Mouse (Mus musculus) testis, adult 2 months (tissue): ENCODE data around the gene Ttll12. TPM values are rescaled to one million over a fixed set of nuclear protein-coding genes. Genes with fewer than 3 reads are reported as not detected.

Experiments used
- H3K27ac ChIP-seq: fragments of 200-500 bp; 2 replicates; pipeline ENCODE4 v1.5.1; 2012; ENCODE audit warnings: low read depth, low read length; ENCODE audit not compliant: control insufficient read depth, insufficient read depth
- H3K27me3 ChIP-seq: fragments of 200-500 bp; 2 replicates; pipeline ENCODE4 v1.6.1; 2012; ENCODE audit warnings: mild to moderate bottlenecking, low read length, moderate library complexity; ENCODE audit not compliant: control insufficient read depth, insufficient read depth
- H3K36me3 ChIP-seq: fragments of 200-500 bp; 2 replicates; pipeline ENCODE4 v1.6.1; 2012; ENCODE audit warnings: mild to moderate bottlenecking, low read length; ENCODE audit not compliant: control insufficient read depth, insufficient read depth
- H3K4me1 ChIP-seq: fragments of 200-500 bp; 2 replicates; pipeline ENCODE4 v1.6.1; 2012; ENCODE audit warnings: low read length; ENCODE audit not compliant: control insufficient read depth, insufficient read depth
- H3K4me3 ChIP-seq: fragments of 200-500 bp; 2 replicates; pipeline ENCODE4 v1.5.1; 2012; ENCODE audit warnings: low read depth, mild to moderate bottlenecking, low read length, moderate library complexity, mixed read lengths; ENCODE audit not compliant: control insufficient read depth
- CTCF ChIP-seq: fragments of 200-500 bp; IDR thresholded peaks from 2 replicates; pipeline ENCODE4 v1.5.1; 2012; ENCODE audit warnings: low read depth, mild to moderate bottlenecking, inconsistent platforms, low read length, moderate library complexity; ENCODE audit not compliant: control insufficient read depth, insufficient read depth, insufficient replicate concordance
- POLR2A ChIP-seq: fragments of 200-500 bp; IDR thresholded peaks from 2 replicates; pipeline ENCODE4 v1.6.1; 2012; ENCODE audit warnings: low read depth, mild to moderate bottlenecking, inconsistent platforms, low read length, moderate library complexity; ENCODE audit not compliant: control insufficient read depth
- polyA plus RNA-seq: library from polyadenylated mRNA; depleted of rRNA; stranded (reverse); fragments of >200 nt; gene quantifications from 2 replicates; pipeline ENCODE4 v1.2.3, GENCODE M21; 2012

Ttll12 gene
- polyA plus RNA-seq, 1 experiment: 10.5 TPM

GRCm38 (mm10) chr15:83562626-83563270 lies 32.2 kb downstream of the Ttll12 start:
- Histone ChIP-seq H3K27me3 (no peaks in the 10 kb centered on the region), H3K4me1 (peaks cover 8% of the 10 kb centered on the region), H3K27ac (no peak overlapping the region), H3K36me3 (no peaks in the 10 kb centered on the region), H3K4me3 (no peak overlapping the region)
- no peak for TF ChIP-seq CTCF
- no peak for TF ChIP-seq POLR2A

- H3K27ac ChIP-seq: no peak overlapping the region
Measured at GRCm38 (mm10) chr15:83560941-83561477, 33.9 kb downstream of the Ttll12 start.

GRCm38 (mm10) chr15:83555161-83555974 lies 39.6 kb downstream of the Ttll12 start:
- TF ChIP-seq POLR2A (peak; percentile 98), CTCF (no peak)
- Histone ChIP-seq H3K27me3 (no peaks in the 10 kb centered on the region), H3K4me1 (peaks cover 10% of the 10 kb centered on the region), H3K4me3 (peak overlapping the region; percentile 92), H3K36me3 (0 out of 2 replicates have a peak, but pooled peaks cover 1% of the 10 kb centered on the region), H3K27ac (peak overlapping the region; percentile 86)

More at GRCm38 (mm10) chr15:83560941-83561477, 33.9 kb downstream of the Ttll12 start:
- no peaks in the 10 kb centered on the region for H3K36me3 ChIP-seq
- H3K27me3 ChIP-seq: no peaks in the 10 kb centered on the region
- peaks cover 12% of the 10 kb centered on the region for H3K4me1 ChIP-seq
- no peak overlapping the region for H3K4me3 ChIP-seq
- no peak for TF ChIP-seq POLR2A
- no peak for TF ChIP-seq CTCF

- H3K4me1 ChIP-seq: peaks cover 10% of the 10 kb centered on the region
- H3K27ac ChIP-seq: no peak overlapping the region
- H3K4me3 ChIP-seq: no peak overlapping the region
- TF ChIP-seq POLR2A (no peak), CTCF (no peak)
- H3K36me3 ChIP-seq: 0 out of 2 replicates have a peak, but pooled peaks cover 1% of the 10 kb centered on the region
- no peaks in the 10 kb centered on the region for H3K27me3 ChIP-seq
Measured at GRCm38 (mm10) chr15:83553831-83554230, 41.1 kb downstream of the Ttll12 start.

- no peak overlapping the region for H3K4me3 ChIP-seq
- H3K4me1 ChIP-seq: peaks cover 3% of the 10 kb centered on the region; the same call in 1 of the 2 replicates
- H3K36me3 ChIP-seq: peaks cover 8% of the 10 kb centered on the region
- H3K27me3 ChIP-seq: no peaks in the 10 kb centered on the region
- TF ChIP-seq POLR2A: no peak
- TF ChIP-seq CTCF: no peak
- H3K27ac ChIP-seq: no peak overlapping the region
Measured at GRCm38 (mm10) chr15:83550137-83550536, 44.8 kb downstream of the Ttll12 start.

- no peak overlapping the region for H3K27ac ChIP-seq
- H3K4me1 ChIP-seq: no peaks in the 10 kb centered on the region
Measured at GRCm38 (mm10) chr15:83547144-83547543, 47.8 kb downstream of the Ttll12 start.

GRCm38 (mm10) chr15:83546029-83546428 lies 48.9 kb downstream of the Ttll12 start:
- peaks cover 7% of the 10 kb centered on the region for H3K36me3 ChIP-seq
- H3K27ac ChIP-seq: no peak overlapping the region
- H3K4me1 ChIP-seq: no peaks in the 10 kb centered on the region
- no peaks in the 10 kb centered on the region for H3K27me3 ChIP-seq
- H3K4me3 ChIP-seq: no peak overlapping the region
- no peak for TF ChIP-seq CTCF
- no peak for TF ChIP-seq POLR2A

More at GRCm38 (mm10) chr15:83547144-83547543, 47.8 kb downstream of the Ttll12 start:
- no peaks in the 10 kb centered on the region for H3K27me3 ChIP-seq
- no peak for TF ChIP-seq CTCF
- TF ChIP-seq POLR2A: no peak
- H3K36me3 ChIP-seq: peaks cover 7% of the 10 kb centered on the region
- H3K4me3 ChIP-seq: no peak overlapping the region
